Comparison of ENCODE assay signal across 11 mouse cellular contexts in genomic region chr8:49708701-49709100, GRCm38 (mm10).
A peak's percentile ranks its signal among the peaks of the same experiment; 100 is the strongest.
DNase-seq lines count a peak whose midpoint lies in the region; ATAC-seq and TF ChIP-seq lines count a peak whose summit lies in the region.
"Had no signal": no experiment of that assay in that cellular context is flagged by ENCODE, and none has a peak within 500 bp of the region (broad histone marks: within the 10 kb centered on the region; RNA-seq: fewer than 3 reads in every experiment).

No protein-coding gene starts in this region.

- no peak overlapping the region for H3K27ac ChIP-seq in forebrain, embryonic 14.5 days (ENCODE audit: low read depth, low read length)
- no peak overlapping the region for H3K27ac ChIP-seq in forebrain, embryonic 15.5 days (replicated peaks)
- H3K27ac ChIP-seq in cortical plate, adult 2 months (ENCODE audit: insufficient read depth, low read length), result no peak overlapping the region
- H3K27ac ChIP-seq: hindbrain, embryonic 14.5 days; liver, embryonic 14.5 days; midbrain, embryonic 13.5 days had no signal

- H3K27me3 ChIP-seq in forebrain, embryonic 14.5 days (replicated peaks; ENCODE audit: control insufficient read depth, insufficient read depth, low read length), result no peaks in the 10 kb centered on the region
- no peaks in the 10 kb centered on the region for H3K27me3 ChIP-seq in forebrain, embryonic 15.5 days
- H3K27me3 ChIP-seq: midbrain, embryonic 13.5 days had no signal

- intact Hi-C loops in gastrocnemius, postnatal 14 days (cut with DNase I; ENCODE audit: low total_unique reads), result no loop called here

- peak; percentile 62 for TF ChIP-seq CTCF in cortical plate, adult 2 months (IDR thresholded peaks at IDR 0.05; ENCODE audit: extremely low read depth, insufficient read depth, low read length)

- no peak overlapping the region for H3K4me3 ChIP-seq in forebrain, embryonic 14.5 days (ENCODE audit: low read depth, low read length)
- no peak overlapping the region for H3K4me3 ChIP-seq in forebrain, embryonic 15.5 days
- no peak overlapping the region for H3K4me3 ChIP-seq in cortical plate, adult 2 months (ENCODE audit: insufficient read depth, low read length)
- H3K4me3 ChIP-seq: midbrain, embryonic 13.5 days had no signal

- no peak for ATAC-seq in forebrain, embryonic 14.5 days
- ATAC-seq in forebrain, embryonic 15.5 days (replicated peaks), result no peak
- ATAC-seq in erythroid progenitor cell, adult 5-6 weeks (replicated peaks; ENCODE audit: low FRiP score, poor library complexity, severe bottlenecking), result no peak
- ATAC-seq: midbrain, embryonic 13.5 days had no signal

- no peaks in the 10 kb centered on the region for H3K9me3 ChIP-seq in forebrain, embryonic 14.5 days (replicated peaks; ENCODE audit: control insufficient read depth, low read length)
- no peaks in the 10 kb centered on the region for H3K9me3 ChIP-seq in forebrain, embryonic 15.5 days
- H3K9me3 ChIP-seq: midbrain, embryonic 13.5 days had no signal

- H3K4me2 ChIP-seq in forebrain, embryonic 14.5 days (ENCODE audit: low read length), result no peak overlapping the region
- H3K4me2 ChIP-seq in forebrain, embryonic 15.5 days (replicated peaks), result no peak overlapping the region
- H3K4me2 ChIP-seq: hindbrain, embryonic 14.5 days; midbrain, embryonic 13.5 days had no signal

- H3K4me1 ChIP-seq in forebrain, embryonic 14.5 days (ENCODE audit: control insufficient read depth, insufficient read depth, low read length), result no peaks in the 10 kb centered on the region; the same call in 1 of the 2 replicates
- no peaks in the 10 kb centered on the region for H3K4me1 ChIP-seq in forebrain, embryonic 15.5 days
- no peaks in the 10 kb centered on the region for H3K4me1 ChIP-seq in cortical plate, adult 2 months (ENCODE audit: control insufficient read depth, insufficient read depth, low read length)
- H3K4me1 ChIP-seq: midbrain, embryonic 13.5 days had no signal

- no peaks in the 10 kb centered on the region for H3K36me3 ChIP-seq in forebrain, embryonic 14.5 days (ENCODE audit: control insufficient read depth, insufficient read depth, low read length)
- H3K36me3 ChIP-seq in forebrain, embryonic 15.5 days, result no peaks in the 10 kb centered on the region
- H3K36me3 ChIP-seq: midbrain, embryonic 13.5 days had no signal

- TF ChIP-seq POLR2A in cortical plate, adult 2 months (IDR thresholded peaks at IDR 0.05; ENCODE audit: extremely low read depth, insufficient read depth, low read length), result no peak

- 0% methylated on average over 1 of the region's 1 CpGs for WGBS in forebrain, embryonic 14.5 days
- WGBS in forebrain, embryonic 15.5 days, result 2% methylated on average over 1 of the region's 1 CpGs

- DNase-seq in forebrain, embryonic 14.5 days (ENCODE audit: low spot score), result peak; percentile 41
- DNase-seq in layer of hippocampus, adult 11-12 months (ENCODE audit: low spot score), result peak; percentile 20
- DNase-seq in layer of hippocampus, postnatal 36 days, result no peak
- DNase-seq in 3T3-L1 (ENCODE audit: low read depth, low spot score), result peak; percentile 27
- no peak for DNase-seq in gastrocnemius, postnatal 14 days

- no peak overlapping the region for H3K9ac ChIP-seq in forebrain, embryonic 14.5 days (ENCODE audit: low read length)
- H3K9ac ChIP-seq in forebrain, embryonic 15.5 days (replicated peaks), result no peak overlapping the region
- H3K9ac ChIP-seq: hindbrain, embryonic 14.5 days; liver, embryonic 14.5 days; midbrain, embryonic 13.5 days had no signal

Comparison
In these comparisons a context has a peak if more than half of its experiments do, and no peak if none do; other contexts are left out.
1. DNase-seq: peak in forebrain, embryonic 14.5 days (single experiment), layer of hippocampus, adult 11-12 months (single experiment) and 3T3-L1 (single experiment); none in layer of hippocampus, postnatal 36 days (0 of 2) and gastrocnemius, postnatal 14 days (single experiment).